Comparison of ENCODE assay signal across 14 mouse cellular contexts in the genomic region with DNA sequence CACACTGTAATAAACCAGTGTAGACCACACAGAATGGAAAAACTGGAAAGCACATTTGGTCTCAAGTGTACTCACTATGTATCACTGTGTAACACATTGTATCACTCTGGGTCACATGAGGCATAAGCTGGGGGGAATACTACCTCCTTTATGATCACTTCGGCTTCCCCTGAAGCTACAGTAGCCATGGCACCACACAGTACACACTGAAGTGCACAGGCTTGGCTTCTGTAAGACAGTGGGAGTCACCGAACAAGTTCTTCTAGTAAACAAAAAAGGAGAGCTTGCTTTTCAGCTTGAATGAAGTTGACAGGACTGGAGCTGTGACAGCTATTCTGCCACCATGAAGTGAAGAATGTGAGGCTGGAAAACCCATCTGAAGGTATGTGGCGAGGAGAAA. TPM values are rescaled to one million over a fixed set of nuclear protein-coding genes. Genes with fewer than 3 reads are reported as not detected.
DNase-seq lines count a peak whose midpoint lies in the region; ATAC-seq and TF ChIP-seq lines count a peak whose summit lies in the region.
"Had no signal": no experiment of that assay in that cellular context is flagged by ENCODE, and none has a peak within 500 bp of the region (broad histone marks: within the 10 kb centered on the region; RNA-seq: fewer than 3 reads in every experiment).

No protein-coding gene starts in this region.

- DNase-seq in forebrain, postnatal 0 days: no peak
- no peak for DNase-seq in forebrain, embryonic 11.5 days (ENCODE audit: low spot score)
- DNase-seq in midbrain, embryonic 11.5 days (ENCODE audit: low spot score, missing footprints): peak; percentile 66
- DNase-seq in cerebellum, postnatal 25 days: no peak
- DNase-seq in liver: no peak
- DNase-seq: heart, postnatal 36 days; kidney, postnatal 10 days; thymus, postnatal 36 days had no signal

- H3K27me3 ChIP-seq in forebrain, postnatal 0 days (ENCODE audit: insufficient read depth, low read length): no peaks in the 10 kb centered on the region
- no peaks in the 10 kb centered on the region for H3K27me3 ChIP-seq in forebrain, embryonic 11.5 days (ENCODE audit: control insufficient read depth, insufficient read depth, low read length)
- no peaks in the 10 kb centered on the region for H3K27me3 ChIP-seq in midbrain, embryonic 11.5 days (ENCODE audit: control insufficient read depth, insufficient read depth, low read length)
- no peaks in the 10 kb centered on the region for H3K27me3 ChIP-seq in midbrain, embryonic 15.5 days (replicated peaks)
- H3K27me3 ChIP-seq in hindbrain, embryonic 15.5 days: no peaks in the 10 kb centered on the region
- no peaks in the 10 kb centered on the region for H3K27me3 ChIP-seq in stomach, embryonic 16.5 days (ENCODE audit: control insufficient read depth, insufficient read depth, low read length)
- H3K27me3 ChIP-seq: liver, embryonic 15.5 days had no signal

- no peaks in the 10 kb centered on the region for H3K4me1 ChIP-seq in forebrain, postnatal 0 days (ENCODE audit: insufficient read depth)
- H3K4me1 ChIP-seq in forebrain, embryonic 11.5 days (replicated peaks; ENCODE audit: control insufficient read depth, insufficient read depth, low read length): peaks cover 3% of the 10 kb centered on the region; the same call in 1 of the 2 replicates
- no peaks in the 10 kb centered on the region for H3K4me1 ChIP-seq in midbrain, embryonic 11.5 days (ENCODE audit: control insufficient read depth, insufficient read depth, low read length)
- H3K4me1 ChIP-seq in midbrain, embryonic 15.5 days: no peaks in the 10 kb centered on the region
- peaks cover under 1% of the 10 kb centered on the region; the same call in 1 of the 2 replicates for H3K4me1 ChIP-seq in hindbrain, embryonic 15.5 days (replicated peaks)
- H3K4me1 ChIP-seq in stomach, embryonic 16.5 days (ENCODE audit: control insufficient read depth, insufficient read depth, low read length): peaks cover 15% of the 10 kb centered on the region

- H3K36me3 ChIP-seq in forebrain, postnatal 0 days (ENCODE audit: insufficient read depth): no peaks in the 10 kb centered on the region; the same call in 1 of the 2 replicates
- H3K36me3 ChIP-seq in forebrain, embryonic 11.5 days (ENCODE audit: control insufficient read depth, insufficient read depth, low read length): no peaks in the 10 kb centered on the region; the same call in 1 of the 2 replicates
- no peaks in the 10 kb centered on the region; the same call in 1 of the 2 replicates for H3K36me3 ChIP-seq in midbrain, embryonic 11.5 days (ENCODE audit: control insufficient read depth, insufficient read depth, low read length)
- no peaks in the 10 kb centered on the region for H3K36me3 ChIP-seq in midbrain, embryonic 15.5 days (replicated peaks)
- H3K36me3 ChIP-seq in hindbrain, embryonic 15.5 days: no peaks in the 10 kb centered on the region
- H3K36me3 ChIP-seq in stomach, embryonic 16.5 days (ENCODE audit: control insufficient read depth, insufficient read depth, low read length): no peaks in the 10 kb centered on the region
- H3K36me3 ChIP-seq: liver, embryonic 15.5 days had no signal

- no peak for TF ChIP-seq CTCF in forebrain, postnatal 0 days (IDR thresholded peaks at IDR 0.05; ENCODE audit: low read depth)

- WGBS in forebrain, postnatal 0 days: 68% methylated on average over 3 of the region's 3 CpGs
- 87% methylated on average over 3 of the region's 3 CpGs for WGBS in forebrain, embryonic 11.5 days
- WGBS in midbrain, embryonic 11.5 days: 89% methylated on average over 3 of the region's 3 CpGs
- 76% methylated on average over 3 of the region's 3 CpGs for WGBS in midbrain, embryonic 15.5 days
- 75% methylated on average over 3 of the region's 3 CpGs for WGBS in hindbrain, embryonic 15.5 days
- WGBS in stomach, embryonic 16.5 days: 63% methylated on average over 3 of the region's 3 CpGs

- ATAC-seq in forebrain, postnatal 0 days: 0 out of 2 replicates have a peak, but pooled peaks have one; percentile 30
- ATAC-seq in forebrain, embryonic 11.5 days (replicated peaks; ENCODE audit: low FRiP score): no peak
- 0 out of 2 replicates have a peak, but pooled peaks have one; percentile 27 for ATAC-seq in midbrain, embryonic 11.5 days (ENCODE audit: low FRiP score)
- ATAC-seq in midbrain, embryonic 15.5 days (replicated peaks): no peak
- ATAC-seq in hindbrain, embryonic 15.5 days (ENCODE audit: low FRiP score, low read depth): peak; percentile 33; the same call in 1 of the 2 replicates
- ATAC-seq in stomach, embryonic 16.5 days (ENCODE audit: insufficient read depth, low FRiP score): peak; percentile 52; the same call in 1 of the 2 replicates

- no peak overlapping the region for H3K4me2 ChIP-seq in forebrain, postnatal 0 days (ENCODE audit: low read depth)
- no peak overlapping the region for H3K4me2 ChIP-seq in forebrain, embryonic 11.5 days (ENCODE audit: low read depth, low read length, severe bottlenecking)
- no peak overlapping the region for H3K4me2 ChIP-seq in midbrain, embryonic 11.5 days
- no peak overlapping the region for H3K4me2 ChIP-seq in midbrain, embryonic 15.5 days
- H3K4me2 ChIP-seq in hindbrain, embryonic 15.5 days: no peak overlapping the region
- no peak overlapping the region for H3K4me2 ChIP-seq in stomach, embryonic 16.5 days (ENCODE audit: low read depth, low read length)
- H3K4me2 ChIP-seq: liver, embryonic 15.5 days had no signal

- H3K4me3 ChIP-seq in forebrain, postnatal 0 days (ENCODE audit: low read depth, low read length): no peak overlapping the region
- H3K4me3 ChIP-seq in forebrain, embryonic 11.5 days (ENCODE audit: low read depth, low read length): no peak overlapping the region
- no peak overlapping the region for H3K4me3 ChIP-seq in midbrain, embryonic 11.5 days (ENCODE audit: low read depth, low read length)
- no peak overlapping the region for H3K4me3 ChIP-seq in midbrain, embryonic 15.5 days
- no peak overlapping the region for H3K4me3 ChIP-seq in hindbrain, embryonic 15.5 days
- no peak overlapping the region for H3K4me3 ChIP-seq in stomach, embryonic 16.5 days (replicated peaks; ENCODE audit: low read length)
- H3K4me3 ChIP-seq: liver, embryonic 15.5 days had no signal

- H3K9ac ChIP-seq in forebrain, postnatal 0 days: no peak overlapping the region
- no peak overlapping the region for H3K9ac ChIP-seq in forebrain, embryonic 11.5 days (ENCODE audit: low read length)
- no peak overlapping the region for H3K9ac ChIP-seq in midbrain, embryonic 11.5 days (ENCODE audit: low read length)
- H3K9ac ChIP-seq in midbrain, embryonic 15.5 days: no peak overlapping the region
- H3K9ac ChIP-seq in hindbrain, embryonic 15.5 days: no peak overlapping the region
- H3K9ac ChIP-seq in stomach, embryonic 16.5 days (ENCODE audit: low read length): no peak overlapping the region
- H3K9ac ChIP-seq: liver, embryonic 15.5 days had no signal

- no peak overlapping the region for H3K27ac ChIP-seq in forebrain, postnatal 0 days (ENCODE audit: low read depth, low read length)
- no peak overlapping the region for H3K27ac ChIP-seq in forebrain, embryonic 11.5 days (ENCODE audit: low read depth, low read length)
- no peak overlapping the region for H3K27ac ChIP-seq in midbrain, embryonic 11.5 days (ENCODE audit: low read depth, low read length)
- H3K27ac ChIP-seq in midbrain, embryonic 15.5 days: no peak overlapping the region
- H3K27ac ChIP-seq in hindbrain, embryonic 15.5 days (replicated peaks): no peak overlapping the region
- peak overlapping the region; percentile 38 for H3K27ac ChIP-seq in stomach, embryonic 16.5 days (ENCODE audit: low read length)
- H3K27ac ChIP-seq: liver, embryonic 15.5 days had no signal

- no peaks in the 10 kb centered on the region for H3K9me3 ChIP-seq in forebrain, postnatal 0 days (ENCODE audit: low read length)
- no peaks in the 10 kb centered on the region for H3K9me3 ChIP-seq in forebrain, embryonic 11.5 days (ENCODE audit: control insufficient read depth, low read length)
- H3K9me3 ChIP-seq in midbrain, embryonic 11.5 days (ENCODE audit: control insufficient read depth, low read length): no peaks in the 10 kb centered on the region
- no peaks in the 10 kb centered on the region for H3K9me3 ChIP-seq in midbrain, embryonic 15.5 days
- no peaks in the 10 kb centered on the region for H3K9me3 ChIP-seq in hindbrain, embryonic 15.5 days
- no peaks in the 10 kb centered on the region for H3K9me3 ChIP-seq in stomach, embryonic 16.5 days (replicated peaks; ENCODE audit: control insufficient read depth, low read length)
- H3K9me3 ChIP-seq: G1E; liver, embryonic 15.5 days had no signal

RNA-seq across cellular contexts. Expression of a gene that starts 37.7 kb away (rescaled TPM):
- total RNA-seq in forebrain, postnatal 0 days (2014; rRNA removed): 3.1 and 3.5 TPM in 2 replicates
- 4.4 and 5.0 TPM in 2 replicates for polyA plus RNA-seq in forebrain, postnatal 0 days (2015; fragmentation: Nextera tagmentation; extraction: Ambion mirVana)
- 10.4 and 11.3 TPM in 2 replicates for polyA plus RNA-seq in forebrain, embryonic 11.5 days (2014; fragmentation: Nextera tagmentation; extraction: Ambion mirVana)
- 8.9 and 10.9 TPM in 2 replicates for polyA plus RNA-seq in midbrain, embryonic 11.5 days (2014; fragmentation: Nextera tagmentation; extraction: Ambion mirVana)
- 4.6 and 5.8 TPM in 2 replicates for polyA plus RNA-seq in midbrain, embryonic 15.5 days (2015; fragmentation: Nextera tagmentation; extraction: Ambion mirVana)
- 6.5 and 6.9 TPM in 2 replicates for polyA plus RNA-seq in hindbrain, embryonic 15.5 days (2015; fragmentation: Nextera tagmentation; extraction: Ambion mirVana)
- polyA plus RNA-seq in stomach, embryonic 16.5 days (2015; fragmentation: Nextera tagmentation; extraction: Ambion mirVana): 65.8 and 76.3 TPM in 2 replicates

RNA-seq across cellular contexts. Expression of a gene that starts 42.7 kb away (rescaled TPM):
- 3.2 and 5.0 TPM in 2 replicates for total RNA-seq in forebrain, postnatal 0 days (2014; rRNA removed)
- 3.6 and 5.8 TPM in 2 replicates for polyA plus RNA-seq in forebrain, postnatal 0 days (2015; fragmentation: Nextera tagmentation; extraction: Ambion mirVana)
- polyA plus RNA-seq in forebrain, embryonic 11.5 days (2014; fragmentation: Nextera tagmentation; extraction: Ambion mirVana): 10.9 and 11.6 TPM in 2 replicates
- polyA plus RNA-seq in midbrain, embryonic 11.5 days (2014; fragmentation: Nextera tagmentation; extraction: Ambion mirVana): 5.0 and 6.1 TPM in 2 replicates
- 9.2 TPM in 2 replicates for polyA plus RNA-seq in midbrain, embryonic 15.5 days (2015; fragmentation: Nextera tagmentation; extraction: Ambion mirVana)
- polyA plus RNA-seq in hindbrain, embryonic 15.5 days (2015; fragmentation: Nextera tagmentation; extraction: Ambion mirVana): 7.5 and 8.7 TPM in 2 replicates
- 3.9 and 4.5 TPM in 2 replicates for polyA plus RNA-seq in stomach, embryonic 16.5 days (2015; fragmentation: Nextera tagmentation; extraction: Ambion mirVana)

RNA-seq across cellular contexts. Expression of a gene that starts 56.6 kb away (rescaled TPM):
- 0.10 and 0.15 TPM in 2 replicates for total RNA-seq in forebrain, postnatal 0 days (2014; rRNA removed)
- polyA plus RNA-seq in forebrain, postnatal 0 days (2015; fragmentation: Nextera tagmentation; extraction: Ambion mirVana): 0.04 and 0.17 TPM in 2 replicates
- polyA plus RNA-seq in forebrain, embryonic 11.5 days (2014; fragmentation: Nextera tagmentation; extraction: Ambion mirVana): not detected in 2 replicates
- polyA plus RNA-seq in midbrain, embryonic 11.5 days (2014; fragmentation: Nextera tagmentation; extraction: Ambion mirVana): not detected in 2 replicates
- 0.05 and 0.10 TPM in 2 replicates for polyA plus RNA-seq in midbrain, embryonic 15.5 days (2015; fragmentation: Nextera tagmentation; extraction: Ambion mirVana)
- polyA plus RNA-seq in hindbrain, embryonic 15.5 days (2015; fragmentation: Nextera tagmentation; extraction: Ambion mirVana): 0.06 and 0.26 TPM in 2 replicates
- polyA plus RNA-seq in stomach, embryonic 16.5 days (2015; fragmentation: Nextera tagmentation; extraction: Ambion mirVana): 0.05 and 0.10 TPM in 2 replicates
- total RNA-seq: G1E; heart, postnatal 36 days had no signal
- polyA plus RNA-seq: forebrain, embryonic 14.5 days; G1E; liver, embryonic 15.5 days had no signal

RNA-seq across cellular contexts. Expression of a gene that starts 59.1 kb away (rescaled TPM):
- 117 and 189 TPM in 2 replicates for total RNA-seq in forebrain, postnatal 0 days (2014; rRNA removed)
- 143 and 154 TPM in 2 replicates for polyA plus RNA-seq in forebrain, postnatal 0 days (2015; fragmentation: Nextera tagmentation; extraction: Ambion mirVana)
- polyA plus RNA-seq in forebrain, embryonic 11.5 days (2014; fragmentation: Nextera tagmentation; extraction: Ambion mirVana): 169 and 174 TPM in 2 replicates
- polyA plus RNA-seq in midbrain, embryonic 11.5 days (2014; fragmentation: Nextera tagmentation; extraction: Ambion mirVana): 186 and 187 TPM in 2 replicates
- polyA plus RNA-seq in midbrain, embryonic 15.5 days (2015; fragmentation: Nextera tagmentation; extraction: Ambion mirVana): 114 and 126 TPM in 2 replicates
- 110 and 114 TPM in 2 replicates for polyA plus RNA-seq in hindbrain, embryonic 15.5 days (2015; fragmentation: Nextera tagmentation; extraction: Ambion mirVana)
- polyA plus RNA-seq in stomach, embryonic 16.5 days (2015; fragmentation: Nextera tagmentation; extraction: Ambion mirVana): 162 and 168 TPM in 2 replicates

Comparison
In these comparisons a context has a peak if more than half of its experiments do, and no peak if none do; other contexts are left out.
1. ATAC-seq: peak in forebrain, postnatal 0 days (single experiment), midbrain, embryonic 11.5 days (single experiment), hindbrain, embryonic 15.5 days (single experiment) and stomach, embryonic 16.5 days (single experiment); none in forebrain, embryonic 11.5 days (single experiment) and midbrain, embryonic 15.5 days (single experiment).